Mouse (Mus musculus) stomach, postnatal 0 days (tissue): Measurements from ENCODE around the gene Trp53rkb.

ENCODE experiments used
- CTCF ChIP-seq: IDR thresholded peaks from 2 replicates; pipeline ENCODE4 v1.5.1; 2016; ENCODE audit warnings: antibody characterized with exemption, low read depth, mild to moderate bottlenecking, moderate library complexity
- EP300 ChIP-seq: optimal IDR thresholded peaks from 2 replicates; pipeline ENCODE3; 2016; ENCODE audit warnings: antibody characterized with exemption

DNA sequence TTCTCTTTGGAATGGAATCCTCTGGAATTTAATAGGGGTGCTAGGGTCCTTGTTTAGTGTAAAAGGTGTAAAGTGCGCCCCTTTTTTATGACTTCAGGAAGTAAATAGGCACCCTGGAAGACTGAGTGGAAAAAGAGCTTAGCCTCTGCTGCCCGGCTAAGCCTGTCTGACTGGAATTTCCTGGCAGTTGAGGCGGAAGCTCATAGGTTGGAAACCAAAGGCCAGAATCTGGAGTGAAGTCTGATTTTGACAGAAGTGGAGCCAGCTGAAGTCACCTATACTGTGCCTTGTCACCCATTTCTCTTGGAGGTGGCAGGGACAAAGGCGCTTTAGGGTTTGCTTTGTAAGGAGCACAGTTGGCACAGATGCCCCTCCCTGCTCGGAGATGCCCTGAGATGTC lies 38.0 kb downstream of the Trp53rkb start:
- TF ChIP-seq CTCF (no peak), EP300 (no peak)
